Mouse (Mus musculus) heart, embryonic 16.5 days (tissue): Measurements from ENCODE around the gene Igfbp5. TPM values are rescaled to one million over a fixed set of nuclear protein-coding genes. Genes with fewer than 3 reads are reported as not detected.

Source experiments
- ATAC-seq: fragments of 200-750 bp; cut with Nextera tagmentation; replicated peaks from 2 replicates; pipeline ENCODE4 v1.8.0; 2017; ENCODE audit warnings: moderate number of reproducible peaks; ENCODE audit not compliant: insufficient read depth, low FRiP score; ENCODE audit errors: extremely low read depth
- H3K27ac ChIP-seq: fragments of 300-500 bp; sonication (generic); 2 replicates; pipeline ENCODE4 v1.5.1; 2014; ENCODE audit warnings: mild to moderate bottlenecking, low read length, control low read depth, moderate library complexity
- H3K27me3 ChIP-seq: fragments of 300-500 bp; sonication (generic); 2 replicates; pipeline ENCODE4 v1.6.1; 2014; ENCODE audit warnings: low read length, mixed read lengths; ENCODE audit not compliant: control insufficient read depth, insufficient read depth
- H3K36me3 ChIP-seq: fragments of 300-500 bp; sonication (generic); 2 replicates; pipeline ENCODE4 v1.6.1; 2014; ENCODE audit not compliant: control insufficient read depth, insufficient read depth
- H3K4me1 ChIP-seq: fragments of 300-500 bp; sonication (generic); 2 replicates; pipeline ENCODE4 v1.6.1; 2014; ENCODE audit warnings: low read length, mixed read lengths; ENCODE audit not compliant: control insufficient read depth, insufficient read depth
- H3K4me2 ChIP-seq: fragments of 300-500 bp; sonication (generic); 2 replicates; pipeline ENCODE4 v1.6.1; 2014; ENCODE audit warnings: low read depth, mild to moderate bottlenecking, control low read depth, low read length
- H3K4me3 ChIP-seq: fragments of 300-500 bp; sonication (generic); 2 replicates; pipeline ENCODE4 v1.5.1; 2014; ENCODE audit warnings: mild to moderate bottlenecking, control low read depth, low read length
- H3K9ac ChIP-seq: fragments of 300-500 bp; sonication (generic); 2 replicates; pipeline ENCODE4 v1.6.1; 2014; ENCODE audit warnings: low read length, control low read depth
- H3K9me3 ChIP-seq: fragments of 300-500 bp; sonication (generic); replicated peaks from 2 replicates; pipeline ENCODE4 v1.6.1; 2016; ENCODE audit warnings: low read length; ENCODE audit not compliant: control insufficient read depth
- WGBS: fragments of 180-500 bp; shearing (Covaris S2); extraction: QIAGEN DNeasy Blood & Tissue Kit; methylation state at CpG from one replicate; pipeline ENCODE4 v1.1.7; 2014; 5-methylcytosine and 5-hydroxymethylcytosine counted together
- polyA plus RNA-seq: library from polyadenylated mRNA; unstranded; fragments of >200 nt; fragmentation: Nextera tagmentation; extraction: Ambion mirVana; gene quantifications from 2 replicates; pipeline ENCODE4 v1.2.1, GENCODE M21; 2015

The Igfbp5 gene
- polyA plus RNA-seq, 1 experiment from 2014 or later: 65.1 TPM

GRCm38 (mm10) chr1:72842666-72843459 lies 31.8 kb downstream of the Igfbp5 start:
- peaks cover 12% of the 10 kb centered on the region for H3K4me1 ChIP-seq
- no peaks in the 10 kb centered on the region for H3K36me3 ChIP-seq
- H3K27ac ChIP-seq: no peak overlapping the region
- H3K27me3 ChIP-seq: no peaks in the 10 kb centered on the region
- 65% methylated on average over 18 of the region's 18 CpGs for WGBS
- H3K4me2 ChIP-seq: no peak overlapping the region
- H3K4me3 ChIP-seq: no peak overlapping the region
- H3K9ac ChIP-seq: no peak overlapping the region
- no peaks in the 10 kb centered on the region for H3K9me3 ChIP-seq
- no peak for ATAC-seq

- ATAC-seq: no peak
- Histone ChIP-seq H3K4me2 (no peak overlapping the region), H3K9ac (no peak overlapping the region), H3K27ac (no peak overlapping the region), H3K36me3 (no peaks in the 10 kb centered on the region), H3K4me3 (no peak overlapping the region), H3K4me1 (peaks cover 12% of the 10 kb centered on the region), H3K27me3 (no peaks in the 10 kb centered on the region), H3K9me3 (no peaks in the 10 kb centered on the region)
- WGBS: 62% methylated on average over 7 of the region's 7 CpGs
These were observed 34.9 kb downstream of the Igfbp5 start for GRCm38 (mm10) chr1:72839791-72840190.

- WGBS: 37% methylated on average over 8 of the region's 8 CpGs
- no peak overlapping the region for H3K4me3 ChIP-seq
- H3K4me1 ChIP-seq: peaks cover 12% of the 10 kb centered on the region
- no peak overlapping the region for H3K4me2 ChIP-seq
- no peak overlapping the region for H3K9ac ChIP-seq
- ATAC-seq: peak; percentile 72
- H3K27me3 ChIP-seq: no peaks in the 10 kb centered on the region
- peak overlapping the region; percentile 50 for H3K27ac ChIP-seq
- no peaks in the 10 kb centered on the region for H3K36me3 ChIP-seq
- no peaks in the 10 kb centered on the region for H3K9me3 ChIP-seq
These were observed 35.3 kb downstream of the Igfbp5 start for GRCm38 (mm10) chr1:72839356-72839755.

GRCm38 (mm10) chr1:72833563-72833962 lies 41.1 kb downstream of the Igfbp5 start:
- no peak overlapping the region for H3K27ac ChIP-seq
- no peaks in the 10 kb centered on the region for H3K27me3 ChIP-seq
- 0 out of 2 replicates have a peak, but pooled peaks cover 2% of the 10 kb centered on the region for H3K9me3 ChIP-seq
- peaks cover 8% of the 10 kb centered on the region for H3K4me1 ChIP-seq
- no peak for ATAC-seq
- no peak overlapping the region for H3K9ac ChIP-seq
- H3K4me3 ChIP-seq: no peak overlapping the region
- no peak overlapping the region for H3K4me2 ChIP-seq
- H3K36me3 ChIP-seq: no peaks in the 10 kb centered on the region
- 88% methylated on average over 4 of the region's 4 CpGs for WGBS

- 19% methylated on average over 3 of the region's 3 CpGs for WGBS
- H3K9me3 ChIP-seq: 0 out of 2 replicates have a peak, but pooled peaks cover 2% of the 10 kb centered on the region
- H3K9ac ChIP-seq: no peak overlapping the region
- H3K27me3 ChIP-seq: no peaks in the 10 kb centered on the region
- H3K36me3 ChIP-seq: no peaks in the 10 kb centered on the region
- no peak overlapping the region for H3K4me2 ChIP-seq
- H3K4me1 ChIP-seq: peaks cover 8% of the 10 kb centered on the region
- no peak overlapping the region for H3K27ac ChIP-seq
- H3K4me3 ChIP-seq: no peak overlapping the region
- no peak for ATAC-seq
These were observed 42.0 kb downstream of the Igfbp5 start for GRCm38 (mm10) chr1:72832715-72833153.

GRCm38 (mm10) chr1:72830485-72830884 lies 44.2 kb downstream of the Igfbp5 start:
- peaks cover 10% of the 10 kb centered on the region for H3K4me1 ChIP-seq
- H3K4me2 ChIP-seq: no peak overlapping the region
- H3K27me3 ChIP-seq: no peaks in the 10 kb centered on the region
- H3K36me3 ChIP-seq: no peaks in the 10 kb centered on the region
- no peak overlapping the region for H3K9ac ChIP-seq
- H3K27ac ChIP-seq: no peak overlapping the region
- H3K4me3 ChIP-seq: no peak overlapping the region
- 92% methylated on average over 2 of the region's 2 CpGs for WGBS
- 0 out of 2 replicates have a peak, but pooled peaks cover 2% of the 10 kb centered on the region for H3K9me3 ChIP-seq
- no peak for ATAC-seq

- H3K27ac ChIP-seq: no peak overlapping the region
- no peak overlapping the region for H3K4me3 ChIP-seq
- no peak overlapping the region for H3K9ac ChIP-seq
- ATAC-seq: no peak
- H3K4me1 ChIP-seq: peaks cover 14% of the 10 kb centered on the region
- 87% methylated on average over 5 of the region's 5 CpGs for WGBS
- no peak overlapping the region for H3K4me2 ChIP-seq
- no peaks in the 10 kb centered on the region for H3K36me3 ChIP-seq
- H3K27me3 ChIP-seq: peaks cover 2% of the 10 kb centered on the region; the same call in 1 of the 2 replicates
- H3K9me3 ChIP-seq: 0 out of 2 replicates have a peak, but pooled peaks cover 2% of the 10 kb centered on the region
These were observed 45.8 kb downstream of the Igfbp5 start for GRCm38 (mm10) chr1:72828843-72829242.

GRCm38 (mm10) chr1:72827411-72828315 lies 47.0 kb downstream of the Igfbp5 start:
- peaks cover 8% of the 10 kb centered on the region for H3K4me1 ChIP-seq
- no peak overlapping the region for H3K27ac ChIP-seq
- no peak overlapping the region for H3K9ac ChIP-seq
- no peak for ATAC-seq
- 29% methylated on average over 12 of the region's 12 CpGs for WGBS
- H3K4me3 ChIP-seq: no peak overlapping the region
- H3K27me3 ChIP-seq: peaks cover 5% of the 10 kb centered on the region
- peak overlapping the region; percentile 0; the same call in 1 of the 2 replicates for H3K4me2 ChIP-seq
- H3K36me3 ChIP-seq: no peaks in the 10 kb centered on the region
- H3K9me3 ChIP-seq: 0 out of 2 replicates have a peak, but pooled peaks cover 2% of the 10 kb centered on the region
